22 mouse cellular contexts compared by ENCODE assay signal in genomic region chr6:91224939-91225338, GRCm38 (mm10). TPM values are rescaled to one million over a fixed set of nuclear protein-coding genes. Genes with fewer than 3 reads are reported as not detected.
A peak's percentile ranks its signal among the peaks of the same experiment; 100 is the strongest.
DNase-seq lines count a peak whose midpoint lies in the region; ATAC-seq lines count a peak whose summit lies in the region.
"Had no signal": no experiment of that assay in that cellular context is flagged by ENCODE, and none has a peak within 500 bp of the region (broad histone marks: within the 10 kb centered on the region; RNA-seq: fewer than 3 reads in every experiment).

No protein-coding gene starts in this region.

- no peak overlapping the region for H3K9ac ChIP-seq in kidney, embryonic 15.5 days
- H3K9ac ChIP-seq in midbrain, embryonic 13.5 days (replicated peaks): no peak overlapping the region
- H3K9ac ChIP-seq: embryonic facial prominence, embryonic 12.5 days; forebrain, postnatal 0 days; hindbrain, embryonic 13.5 days; intestine, embryonic 15.5 days; limb, embryonic 12.5 days; liver, embryonic 14.5 days had no signal

- H3K4me2 ChIP-seq in kidney, embryonic 15.5 days: no peak overlapping the region
- no peak overlapping the region for H3K4me2 ChIP-seq in midbrain, embryonic 13.5 days (replicated peaks)
- H3K4me2 ChIP-seq: embryonic facial prominence, embryonic 12.5 days; hindbrain, embryonic 13.5 days; intestine, embryonic 15.5 days; limb, embryonic 12.5 days had no signal

- H3K27ac ChIP-seq in heart, embryonic 10.5 days: no peak overlapping the region
- no peak overlapping the region for H3K27ac ChIP-seq in kidney, embryonic 15.5 days
- no peak overlapping the region for H3K27ac ChIP-seq in midbrain, embryonic 13.5 days
- H3K27ac ChIP-seq: embryonic facial prominence, embryonic 12.5 days; gastrocnemius, adult 2 months; hindbrain, embryonic 13.5 days; intestine, embryonic 15.5 days; left cerebral cortex, adult 2 months; limb, embryonic 12.5 days; liver, embryonic 14.5 days had no signal

- 53% methylated on average over 6 of the region's 6 CpGs for WGBS in heart, embryonic 10.5 days
- 69% methylated on average over 6 of the region's 6 CpGs for WGBS in kidney, embryonic 15.5 days
- WGBS in midbrain, embryonic 13.5 days: 94% methylated on average over 6 of the region's 6 CpGs

- no peaks in the 10 kb centered on the region for H3K9me3 ChIP-seq in heart, embryonic 10.5 days
- no peaks in the 10 kb centered on the region for H3K9me3 ChIP-seq in kidney, embryonic 15.5 days (replicated peaks)
- H3K9me3 ChIP-seq in midbrain, embryonic 13.5 days: no peaks in the 10 kb centered on the region
- H3K9me3 ChIP-seq: embryonic facial prominence, embryonic 12.5 days; hindbrain, embryonic 13.5 days; intestine, embryonic 15.5 days; limb, embryonic 12.5 days; megakaryocyte, embryonic 14.5 days had no signal

- no peaks in the 10 kb centered on the region for H3K36me3 ChIP-seq in heart, embryonic 10.5 days
- no peaks in the 10 kb centered on the region for H3K36me3 ChIP-seq in kidney, embryonic 15.5 days
- no peaks in the 10 kb centered on the region for H3K36me3 ChIP-seq in midbrain, embryonic 13.5 days
- H3K36me3 ChIP-seq: embryonic facial prominence, embryonic 12.5 days; hindbrain, embryonic 13.5 days; intestine, embryonic 15.5 days had no signal

- H3K4me3 ChIP-seq in heart, embryonic 10.5 days: no peak overlapping the region
- H3K4me3 ChIP-seq in kidney, embryonic 15.5 days (replicated peaks): no peak overlapping the region
- no peak overlapping the region for H3K4me3 ChIP-seq in midbrain, embryonic 13.5 days (replicated peaks)
- H3K4me3 ChIP-seq: embryonic facial prominence, embryonic 12.5 days; gastrocnemius, adult 2 months; hindbrain, embryonic 13.5 days; intestine, embryonic 15.5 days; left cerebral cortex, adult 2 months; limb, embryonic 12.5 days; megakaryocyte, embryonic 14.5 days had no signal

- DNase-seq in heart, adult 18-20 months: peak; percentile 58 to 81
- no peak for DNase-seq in heart, embryonic 10.5 days (ENCODE audit: low spot score)
- peak; percentile 44 for DNase-seq in kidney, postnatal 10 days
- peak; percentile 44 to 55 for DNase-seq in kidney, postnatal 36 days
- peak; percentile 18 to 46 for DNase-seq in lung, postnatal 4 days
- no peak for DNase-seq in gastrocnemius, adult 8-10 months (ENCODE audit: low spot score in 2 of 2)
- DNase-seq: cerebellum, adult 8-10 months; forebrain, postnatal 0 days; gastrocnemius, adult 2 months; thymus, postnatal 36 days had no signal

- H3K27me3 ChIP-seq in heart, embryonic 10.5 days (ENCODE audit: insufficient read depth, poor library complexity, severe bottlenecking): peaks cover 43% of the 10 kb centered on the region
- 0 out of 2 replicates have a peak, but pooled peaks cover 8% of the 10 kb centered on the region for H3K27me3 ChIP-seq in kidney, embryonic 15.5 days
- H3K27me3 ChIP-seq in midbrain, embryonic 13.5 days: 0 out of 2 replicates have a peak, but pooled peaks cover 3% of the 10 kb centered on the region
- H3K27me3 ChIP-seq: embryonic facial prominence, embryonic 12.5 days; intestine, embryonic 15.5 days; limb, embryonic 12.5 days; Patski had no signal

- 0 out of 2 replicates have a peak, but pooled peaks cover 3% of the 10 kb centered on the region for H3K4me1 ChIP-seq in heart, embryonic 10.5 days
- H3K4me1 ChIP-seq in kidney, embryonic 15.5 days: peaks cover 9% of the 10 kb centered on the region; the same call in 1 of the 2 replicates
- no peaks in the 10 kb centered on the region for H3K4me1 ChIP-seq in midbrain, embryonic 13.5 days (replicated peaks)
- H3K4me1 ChIP-seq: intestine, embryonic 15.5 days had no signal

- no peak for ATAC-seq in kidney, embryonic 15.5 days (replicated peaks; ENCODE audit: low FRiP score)
- ATAC-seq in midbrain, embryonic 13.5 days: no peak
- ATAC-seq: activated CD4-positive, CD25-positive, alpha-beta regulatory T cell, adult 4 months; forebrain, postnatal 0 days; intestine, embryonic 15.5 days; midbrain, embryonic 16.5 days; Patski had no signal

RNA-seq across cellular contexts. Expression of gene Fbln2, which starts 12.7 kb away (rescaled TPM):
- 10 to 100 TPM; 42.0 to 43.1 TPM for total RNA-seq in heart, adult 18-20 months (2021)
- polyA plus RNA-seq in heart, embryonic 10.5 days (2016; fragmentation: Nextera tagmentation; extraction: Ambion mirVana): 99.3 and 114 TPM in 2 replicates
- 38.9 and 56.4 TPM in 2 replicates for polyA plus RNA-seq in kidney, embryonic 15.5 days (2015; fragmentation: Nextera tagmentation; extraction: Ambion mirVana)
- 10.8 and 11.1 TPM in 2 replicates for polyA plus RNA-seq in midbrain, embryonic 13.5 days (2015; fragmentation: Nextera tagmentation; extraction: Ambion mirVana)
- total RNA-seq in gastrocnemius, adult 8-10 months (2022): 10 to 100 TPM; 27.5 to 46.3 (median 36.2) TPM

Comparison
In these comparisons a context has a peak if more than half of its experiments do, and no peak if none do; other contexts are left out.
1. DNase-seq: peak in heart, adult 18-20 months (2 of 2), kidney, postnatal 10 days (single experiment), kidney, postnatal 36 days (2 of 2) and lung, postnatal 4 days (2 of 2); none in heart, embryonic 10.5 days (single experiment) and gastrocnemius, adult 8-10 months (0 of 2).